Mouse (Mus musculus) cerebellum, postnatal 25 days (tissue): ENCODE measurements around the gene Filip1.
A peak's percentile ranks its signal among the peaks of the same experiment; 100 is the strongest.

Experiments used
- DNase-seq, 2 experiments: peaks; one replicate each; pipeline ENCODE4 v3.0.0; 2021; ENCODE audit warnings: mixed read lengths in 2 of 2

The Filip1 gene

GRCm38 (mm10) chr9:79979274-79979673, 33.4 kb downstream of the Filip1 start:
- DNase-seq, result no peak

DNA sequence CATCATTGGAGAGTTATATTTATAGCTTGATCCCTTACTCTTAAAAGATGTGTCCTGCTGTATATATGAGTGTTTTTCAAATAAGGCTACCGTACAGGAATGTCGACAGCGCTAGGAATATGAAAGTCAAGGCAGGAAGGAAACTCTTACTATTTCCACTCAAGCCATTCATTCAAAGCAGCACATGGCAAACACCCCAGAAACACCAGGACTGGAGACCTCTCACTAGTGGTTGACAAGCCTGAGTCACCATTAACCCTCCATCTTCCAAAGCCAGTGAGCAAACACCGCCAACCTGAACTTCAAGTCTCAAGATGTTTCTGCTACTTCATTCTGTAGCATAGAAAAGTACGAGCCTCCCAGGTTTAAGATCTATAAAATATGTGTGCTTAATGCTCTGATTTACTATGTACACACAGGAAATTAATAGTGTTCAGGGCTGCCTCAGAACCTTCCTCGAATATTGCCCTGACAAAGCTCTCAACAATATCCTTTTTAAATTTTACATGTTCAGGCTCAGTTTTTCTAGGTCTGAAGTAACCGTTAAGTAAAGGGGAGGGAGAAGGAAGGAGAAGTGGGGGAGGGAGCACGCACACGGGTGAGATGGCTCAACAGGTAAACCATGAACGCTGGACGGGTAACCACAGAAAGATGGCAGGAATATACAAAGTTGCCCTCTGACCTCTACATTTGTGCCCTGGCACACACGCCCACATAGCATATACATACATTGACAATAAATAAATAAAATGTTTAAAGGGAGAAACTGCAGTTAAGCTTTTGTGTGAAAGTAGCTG, 34.2 kb downstream of the Filip1 start:
- no peak for DNase-seq

GRCm38 (mm10) chr9:79977549-79977971, 35.1 kb downstream of the Filip1 start:
- DNase-seq, result peak in 1 of 2 experiments; percentile 11

- DNase-seq, result no peak
Measured at GRCm38 (mm10) chr9:79976789-79977188, 35.9 kb downstream of the Filip1 start.

GRCm38 (mm10) chr9:79975121-79975520, 37.5 kb downstream of the Filip1 start:
- no peak for DNase-seq

GRCm38 (mm10) chr9:79973582-79973981, 39.1 kb downstream of the Filip1 start:
- DNase-seq, result no peak

- DNase-seq, result no peak
Measured at GRCm38 (mm10) chr9:79972705-79973104, 39.9 kb downstream of the Filip1 start.

- DNase-seq, result no peak
Measured at GRCm38 (mm10) chr9:79971619-79972018, 41.0 kb downstream of the Filip1 start.

DNA sequence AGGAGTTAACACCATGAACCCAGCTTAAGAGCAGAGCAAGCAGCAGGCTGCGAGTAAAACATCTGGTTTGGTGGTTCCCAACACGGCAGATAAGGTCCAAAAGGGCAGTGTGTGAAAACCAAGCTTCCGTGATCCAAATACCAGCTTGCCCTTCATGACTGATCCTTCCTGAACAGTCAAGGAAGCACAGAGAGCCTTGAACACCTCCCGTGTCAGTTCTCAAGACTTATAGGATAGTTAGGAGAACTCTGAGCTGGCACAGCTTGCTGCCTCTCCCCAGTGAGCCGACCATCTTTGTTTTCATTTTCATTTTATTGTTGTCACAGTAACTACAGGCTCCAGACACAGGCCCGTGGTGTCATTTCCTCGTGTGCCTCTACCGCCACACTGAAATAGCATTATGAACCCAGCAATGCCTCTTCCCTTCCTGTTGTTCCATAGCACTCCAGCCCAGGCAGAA, 42.0 kb downstream of the Filip1 start:
- DNase-seq, result no peak

- no peak for DNase-seq
Measured at GRCm38 (mm10) chr9:79969544-79969943, 43.1 kb downstream of the Filip1 start.

- no peak for DNase-seq
Measured at GRCm38 (mm10) chr9:79966711-79967487, 45.8 kb downstream of the Filip1 start.

- no peak for DNase-seq
Measured at GRCm38 (mm10) chr9:79965600-79966392, 46.9 kb downstream of the Filip1 start.

DNA sequence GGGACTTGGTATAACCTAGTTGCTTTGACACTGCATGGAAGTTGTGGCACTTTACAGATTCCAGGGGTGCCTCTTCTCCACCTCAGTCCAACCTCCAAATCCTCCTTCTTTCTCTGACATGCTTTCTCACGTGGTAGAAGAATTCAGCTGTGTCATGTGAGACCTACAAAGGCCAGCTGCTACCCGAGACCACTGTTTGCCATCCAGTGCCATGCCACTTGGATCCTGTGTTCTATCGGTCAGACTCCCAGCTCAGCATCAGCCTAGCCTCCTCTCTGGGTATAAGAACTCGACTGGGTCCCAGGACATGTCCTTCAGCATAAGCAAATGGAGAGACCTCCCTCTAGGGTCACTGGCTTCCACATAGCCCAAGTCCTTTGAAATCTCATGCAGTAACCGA, 47.6 kb downstream of the Filip1 start:
- DNase-seq, result no peak

DNA sequence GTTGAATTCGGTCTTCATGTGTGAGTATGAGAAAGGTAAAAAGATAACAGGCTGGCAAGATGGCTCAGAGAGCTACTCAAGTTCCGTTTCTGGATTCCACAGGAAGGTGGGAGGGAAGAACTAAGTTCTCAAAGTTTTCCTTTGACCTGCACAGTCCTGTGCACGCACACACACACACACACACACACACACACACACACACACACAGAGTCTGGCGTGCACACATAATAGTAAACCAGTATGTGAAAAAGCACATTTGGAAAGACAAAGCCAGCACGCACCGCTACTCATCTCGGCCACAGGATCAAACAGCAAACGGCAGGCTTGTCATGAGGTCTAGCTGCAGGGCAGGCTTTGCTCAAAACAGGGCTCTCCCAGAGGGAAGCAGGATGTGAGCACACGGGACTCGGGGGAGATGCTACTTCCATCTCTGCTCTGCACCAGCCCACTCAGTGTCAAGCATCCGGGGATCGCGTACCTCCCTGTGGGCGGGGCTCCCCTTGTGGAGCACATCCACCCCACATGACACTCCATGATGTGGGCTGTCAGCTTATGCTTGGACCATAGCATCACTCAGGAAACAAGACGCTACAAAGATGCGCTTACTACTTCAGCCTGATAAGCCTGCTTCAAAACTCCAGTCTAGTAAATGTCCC, 50.9 kb downstream of the Filip1 start:
- DNase-seq, result peak; percentile 9 to 40

DNA sequence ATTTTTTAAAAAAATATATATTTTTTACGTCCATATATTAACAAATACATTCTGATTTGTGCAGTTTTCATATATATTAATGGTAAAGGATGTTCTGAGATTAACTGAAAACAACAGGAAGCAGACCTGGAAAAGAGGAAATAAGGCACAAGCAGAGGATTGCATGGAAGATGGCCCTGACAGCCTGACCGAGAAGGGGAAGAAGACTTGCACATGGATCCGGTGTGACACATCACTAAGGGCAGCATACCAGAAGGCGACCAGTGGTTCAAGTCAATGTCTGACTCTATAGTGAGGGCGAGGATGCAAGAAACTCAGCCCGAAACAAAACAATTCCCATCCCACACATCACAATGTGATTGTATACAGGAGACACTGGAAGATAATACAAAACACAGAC, 52.2 kb downstream of the Filip1 start:
- no peak for DNase-seq

DNA sequence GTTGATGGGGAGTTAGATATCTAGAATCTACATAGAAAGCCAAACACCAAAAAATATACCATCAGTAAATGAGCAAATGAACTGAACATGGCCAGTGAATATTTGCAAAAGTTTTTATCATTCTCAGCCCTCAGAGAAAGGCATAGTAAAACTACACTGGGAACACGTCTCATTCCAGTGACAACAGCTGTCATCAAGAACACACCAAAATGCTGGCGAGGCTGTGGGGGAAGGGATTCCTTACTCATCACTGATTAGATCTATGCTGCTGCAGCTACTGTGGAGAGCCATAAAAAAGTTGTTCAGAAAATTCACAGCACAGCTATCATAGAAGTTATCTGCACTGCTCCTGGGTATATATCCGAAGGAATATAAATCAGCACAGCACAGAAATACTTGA, 54.3 kb downstream of the Filip1 start:
- DNase-seq, result no peak

- DNase-seq, result no peak
Measured at GRCm38 (mm10) chr9:79954944-79955343, 57.7 kb downstream of the Filip1 start.

DNA sequence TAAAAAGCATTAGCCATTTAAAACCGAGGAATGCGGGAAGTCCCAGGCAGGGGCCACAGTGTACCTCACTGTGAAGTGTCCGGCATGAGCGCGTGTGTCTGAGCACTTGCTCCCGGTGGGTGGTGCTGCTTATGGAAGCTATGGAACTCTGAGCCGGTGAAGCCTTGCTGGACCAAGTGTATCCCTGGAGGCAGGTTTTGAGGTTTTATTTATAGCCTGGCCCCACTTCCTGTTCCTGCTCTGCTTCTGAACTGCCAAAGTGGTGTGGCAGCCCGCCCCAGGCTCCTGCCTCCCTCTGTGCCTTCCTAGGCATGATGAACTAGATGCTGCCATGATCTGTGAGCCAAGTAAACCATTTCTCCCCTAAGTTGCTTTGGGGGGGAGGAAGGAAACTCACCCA, 60.7 kb downstream of the Filip1 start:
- no peak for DNase-seq

DNA sequence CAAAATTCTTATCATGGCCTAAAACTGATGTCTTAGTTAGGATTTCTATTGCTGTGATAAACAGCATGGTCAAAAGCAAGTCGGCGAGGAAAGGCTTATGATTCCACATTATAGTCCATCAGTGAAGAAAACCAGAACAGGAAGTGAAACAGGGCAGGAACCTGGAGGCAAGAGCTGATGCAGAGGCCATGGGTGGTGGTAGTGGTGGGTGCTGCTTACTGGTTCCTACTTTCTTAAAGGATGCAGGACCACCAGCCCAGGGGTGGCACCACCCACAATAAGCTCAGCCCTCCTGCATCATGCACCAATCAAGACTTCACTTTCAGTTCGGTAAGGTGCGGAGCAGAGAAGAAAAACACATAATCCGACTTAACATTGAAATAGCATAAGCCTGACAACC, 61.3 kb downstream of the Filip1 start:
- DNase-seq, result no peak

- no peak for DNase-seq
Measured at GRCm38 (mm10) chr9:79950666-79951065, 62.0 kb downstream of the Filip1 start.

GRCm38 (mm10) chr9:79950038-79950437, 62.6 kb downstream of the Filip1 start:
- no peak for DNase-seq

DNA sequence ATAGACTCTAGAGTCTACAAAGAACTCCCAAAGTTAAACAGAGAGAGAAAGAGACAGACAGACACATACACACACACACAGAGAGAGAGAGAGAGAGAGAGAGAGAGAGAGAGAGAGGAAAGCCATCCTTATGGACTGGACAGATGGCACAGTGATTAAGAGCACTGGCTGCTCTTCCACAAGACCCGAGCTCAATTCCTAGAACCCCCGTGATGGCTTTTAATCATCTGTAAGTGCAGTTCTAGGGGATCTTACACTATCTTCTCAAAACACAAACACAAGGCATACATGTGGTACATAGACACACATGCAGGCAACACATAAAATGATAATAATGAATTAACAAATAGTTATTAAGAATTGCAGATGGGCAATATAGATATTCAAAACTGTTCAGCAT, 64.3 kb downstream of the Filip1 start:
- DNase-seq, result no peak

DNA sequence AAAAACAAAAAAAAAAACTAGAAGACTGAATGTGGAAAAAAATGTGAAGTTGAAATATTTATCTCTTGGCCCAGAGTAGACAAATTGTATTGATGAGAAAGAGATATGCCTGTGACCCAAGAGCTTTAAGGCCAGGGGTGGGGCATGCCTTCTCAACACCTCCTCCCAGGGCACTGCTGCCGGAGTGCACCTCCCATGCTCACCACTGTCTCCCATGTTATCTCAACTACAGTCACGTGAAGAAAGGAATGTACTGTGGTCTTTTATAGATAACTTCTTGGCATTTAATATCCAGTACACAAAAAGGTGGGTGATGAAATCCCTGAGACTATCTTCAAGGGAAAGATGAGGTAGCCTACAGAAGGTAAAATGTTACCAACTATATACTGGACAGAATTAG, 64.7 kb downstream of the Filip1 start:
- DNase-seq, result no peak
